Mouse (Mus musculus): ENCODE measurements around the gene Atp9a.

Gene Atp9a

DNA sequence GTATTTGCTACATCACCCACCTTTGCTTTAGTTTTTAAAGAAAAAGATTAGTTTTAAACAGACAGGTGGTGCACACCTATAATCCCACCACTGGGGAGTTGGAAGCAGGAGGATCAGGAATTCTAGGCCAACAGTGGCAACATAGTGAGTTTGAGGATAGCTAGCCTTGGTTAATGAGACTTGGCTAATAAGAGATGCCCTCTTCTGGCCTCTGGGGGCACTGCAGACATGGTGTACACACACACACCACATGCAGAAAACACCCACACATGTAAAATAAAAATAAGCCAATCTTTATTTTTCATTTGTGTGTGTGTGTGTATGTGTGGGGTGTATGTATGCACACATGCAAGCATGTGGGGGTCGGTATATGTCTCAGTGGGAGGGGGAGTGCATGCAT lies 3.4 kb downstream of the Atp9a start:
- DNase-seq, result peak; percentile 46

DNA sequence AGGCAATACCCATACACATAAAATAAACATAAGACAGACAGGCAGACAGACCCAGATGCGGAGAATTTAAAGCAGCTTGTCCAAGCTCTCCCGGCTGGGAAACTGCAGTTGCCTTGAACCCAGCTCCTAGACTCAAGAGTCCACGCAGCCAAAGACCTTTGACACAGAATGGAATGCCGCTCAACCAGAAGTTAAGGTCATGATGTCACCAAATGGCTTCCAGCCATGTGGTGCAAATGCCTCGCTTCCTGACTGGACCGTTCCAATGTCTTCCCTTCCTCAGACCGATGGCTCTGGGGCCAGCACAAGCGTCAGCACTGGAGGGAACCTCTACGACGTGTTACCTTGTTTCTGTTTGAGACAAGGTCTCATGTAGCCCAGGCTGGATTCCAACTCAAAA lies 4.3 kb downstream of the Atp9a start:
- peak; percentile 31 for DNase-seq

DNA sequence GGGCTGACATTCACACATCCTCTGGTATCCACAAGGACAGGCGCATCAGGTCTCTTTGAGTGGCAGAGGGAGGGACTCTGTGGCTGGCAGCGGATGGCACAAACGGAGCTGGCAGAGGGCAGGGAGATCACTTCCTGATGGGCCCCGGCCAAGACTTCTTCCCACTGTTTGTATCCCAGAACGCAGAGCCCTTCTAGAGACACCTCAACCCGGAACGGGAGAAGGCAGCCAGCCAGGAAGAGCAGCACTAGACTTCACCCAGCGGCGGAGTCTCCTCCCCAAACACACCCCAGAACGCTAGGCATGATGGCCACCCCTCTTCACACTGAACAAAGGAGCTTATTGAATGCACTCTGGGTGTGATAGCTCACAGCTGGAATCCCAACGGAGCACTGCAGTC lies 8.2 kb downstream of the Atp9a start:
- DNase-seq, result peak; percentile 86

DNA sequence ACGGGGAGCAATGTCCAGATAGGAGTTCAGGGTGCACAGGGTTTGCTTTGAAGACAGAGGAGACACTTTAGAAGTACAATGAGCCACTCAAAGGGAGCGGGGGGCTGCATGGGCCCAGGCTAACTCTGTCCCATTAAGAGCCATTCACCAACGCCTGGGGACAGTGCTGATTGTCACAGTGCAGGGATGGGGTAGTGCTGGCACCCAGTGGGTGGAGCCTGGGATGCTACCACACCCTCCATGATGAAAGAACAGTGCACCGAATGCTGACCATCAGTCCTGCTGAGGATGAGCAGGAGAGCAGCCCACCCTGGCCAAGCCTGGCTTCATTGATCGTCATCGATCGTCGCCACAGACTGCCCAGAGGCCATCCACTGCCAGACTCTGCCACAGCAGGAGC lies 11.0 kb downstream of the Atp9a start:
- no peak for DNase-seq

DNA sequence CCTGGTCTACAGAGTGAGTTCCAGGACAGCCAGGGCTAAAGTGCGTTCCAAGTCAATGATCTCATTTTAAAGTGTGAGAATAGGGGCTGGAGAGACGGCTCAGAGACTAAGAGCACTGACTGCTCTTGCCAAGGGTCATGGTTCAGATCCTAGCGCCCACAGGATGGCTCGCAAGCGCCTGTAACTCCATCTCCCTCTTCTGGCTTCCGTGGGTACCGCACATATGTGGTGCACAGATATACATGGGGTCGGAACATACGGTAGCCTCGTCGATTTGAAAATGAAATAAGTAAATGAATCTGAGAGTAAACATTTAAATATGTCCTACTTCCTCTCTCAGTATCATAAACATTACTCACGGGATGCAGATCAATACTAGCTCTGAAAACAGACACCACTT lies 12.5 kb downstream of the Atp9a start:
- no peak for DNase-seq

DNA sequence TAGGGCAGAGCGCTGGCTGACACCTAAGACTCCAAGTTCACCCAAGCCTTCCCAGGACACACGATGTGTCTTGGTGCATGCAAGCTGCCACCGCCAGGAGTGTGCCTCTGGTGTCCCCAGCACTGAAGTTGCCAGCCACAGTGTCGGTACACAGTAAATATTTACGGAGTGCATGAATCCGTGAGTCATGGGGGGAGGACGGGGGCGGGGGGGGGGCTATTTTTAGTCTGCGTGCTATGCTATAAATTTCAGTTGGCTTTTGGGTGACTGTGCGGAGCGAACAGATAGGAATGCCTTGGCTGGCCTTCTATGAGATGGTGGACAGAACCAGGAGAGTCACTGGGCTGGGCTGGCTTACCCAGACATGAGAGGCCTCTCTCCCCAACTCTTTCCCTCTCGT lies 14.2 kb downstream of the Atp9a start:
- DNase-seq, result no peak

DNA sequence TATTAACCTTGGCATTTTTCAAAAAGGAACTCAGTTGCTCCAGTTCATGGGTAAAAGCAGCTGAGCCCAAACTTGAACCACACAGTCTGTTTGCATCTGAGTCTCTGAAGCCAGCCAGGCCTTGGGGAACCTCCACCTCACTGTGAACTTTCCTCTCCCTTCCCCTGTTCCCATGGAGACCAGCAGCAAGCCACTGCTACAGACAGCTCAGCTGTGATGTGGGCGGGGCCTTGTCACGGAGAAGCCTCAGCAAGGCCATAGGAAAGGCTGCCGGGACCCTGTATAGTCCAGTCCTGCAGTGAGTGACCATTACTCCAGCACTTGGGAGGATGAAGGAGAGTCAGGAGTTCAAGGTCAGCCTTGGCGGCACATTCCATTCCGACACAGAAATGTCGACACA lies 16.2 kb downstream of the Atp9a start:
- DNase-seq, result no peak

DNA sequence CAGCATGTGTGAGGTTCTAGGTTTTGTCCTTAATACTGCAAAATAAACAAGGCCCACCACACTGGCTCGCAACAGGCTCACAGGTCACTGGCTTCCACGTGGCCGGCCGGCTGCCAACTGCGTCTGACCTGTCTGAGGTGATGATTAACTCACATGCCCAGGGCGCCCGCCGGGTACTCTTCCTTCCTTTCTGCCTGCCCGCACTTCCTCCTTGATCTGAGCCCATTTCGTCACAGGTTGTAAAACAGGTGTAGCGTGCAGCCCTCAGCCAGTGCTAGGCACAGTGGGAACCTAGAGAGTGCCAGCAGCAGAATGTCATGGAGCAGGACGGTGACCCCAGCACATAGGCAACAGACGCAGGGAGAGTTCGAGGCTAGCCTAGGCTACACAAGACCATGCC lies 20.9 kb downstream of the Atp9a start:
- DNase-seq, result peak; percentile 66

DNA sequence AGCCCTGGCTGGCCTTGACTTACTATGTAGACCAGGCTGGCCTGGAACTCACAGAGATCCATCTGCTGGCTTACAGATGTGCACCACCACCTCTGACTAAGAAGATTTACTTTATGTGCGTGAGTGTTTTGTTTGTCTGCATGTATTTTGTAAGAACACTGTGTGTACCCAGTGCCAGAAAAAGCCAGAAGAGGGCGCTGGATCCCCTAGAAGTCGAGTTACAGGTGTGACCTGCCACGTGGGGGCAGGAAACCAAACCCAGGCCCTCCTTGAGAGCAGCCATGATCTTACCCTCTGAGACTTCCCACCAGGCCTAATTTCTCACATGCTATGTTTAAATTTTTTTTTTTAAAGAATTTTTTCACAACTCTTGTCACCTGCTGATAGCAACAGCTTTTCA lies 22.5 kb downstream of the Atp9a start:
- DNase-seq, result no peak

DNA sequence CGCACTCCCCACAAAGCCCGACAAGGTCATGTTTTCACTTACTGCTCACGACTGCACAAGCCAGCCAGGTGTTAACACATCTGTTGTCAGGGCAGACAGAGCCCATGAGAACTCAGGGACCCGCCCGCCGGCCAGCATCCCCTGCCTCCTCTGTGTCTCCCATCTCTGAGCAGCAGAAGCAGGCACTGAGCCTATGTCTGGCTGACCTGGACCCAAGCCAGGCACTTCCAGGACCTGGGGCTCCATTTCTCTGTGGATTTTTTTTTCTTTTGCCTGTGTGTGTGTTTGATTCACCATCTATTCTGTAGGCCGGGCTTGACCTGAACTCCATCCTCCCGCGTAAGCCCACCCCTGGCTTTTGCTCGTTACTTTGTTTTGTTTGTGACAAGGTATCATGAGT lies 23.5 kb downstream of the Atp9a start:
- DNase-seq, result no peak

DNA sequence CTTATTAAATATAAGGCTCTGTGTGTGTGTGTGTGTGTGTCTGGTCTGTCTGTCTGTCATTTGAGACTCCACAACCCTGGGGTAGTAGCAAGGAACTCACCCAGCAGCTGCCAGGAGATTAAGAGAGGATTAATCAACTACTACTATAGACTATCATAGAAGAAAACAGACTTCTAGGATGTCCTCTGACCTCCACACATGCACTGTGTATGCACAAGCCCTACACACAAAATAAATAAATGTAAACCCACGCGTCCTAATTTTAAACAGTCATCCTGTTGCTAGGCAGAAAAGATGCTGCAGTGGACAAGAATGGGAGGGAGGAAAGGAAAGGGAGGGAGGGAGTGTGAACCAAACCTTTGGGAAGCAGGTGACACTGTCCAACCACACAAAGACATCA lies 23.9 kb downstream of the Atp9a start:
- no peak for DNase-seq

DNA sequence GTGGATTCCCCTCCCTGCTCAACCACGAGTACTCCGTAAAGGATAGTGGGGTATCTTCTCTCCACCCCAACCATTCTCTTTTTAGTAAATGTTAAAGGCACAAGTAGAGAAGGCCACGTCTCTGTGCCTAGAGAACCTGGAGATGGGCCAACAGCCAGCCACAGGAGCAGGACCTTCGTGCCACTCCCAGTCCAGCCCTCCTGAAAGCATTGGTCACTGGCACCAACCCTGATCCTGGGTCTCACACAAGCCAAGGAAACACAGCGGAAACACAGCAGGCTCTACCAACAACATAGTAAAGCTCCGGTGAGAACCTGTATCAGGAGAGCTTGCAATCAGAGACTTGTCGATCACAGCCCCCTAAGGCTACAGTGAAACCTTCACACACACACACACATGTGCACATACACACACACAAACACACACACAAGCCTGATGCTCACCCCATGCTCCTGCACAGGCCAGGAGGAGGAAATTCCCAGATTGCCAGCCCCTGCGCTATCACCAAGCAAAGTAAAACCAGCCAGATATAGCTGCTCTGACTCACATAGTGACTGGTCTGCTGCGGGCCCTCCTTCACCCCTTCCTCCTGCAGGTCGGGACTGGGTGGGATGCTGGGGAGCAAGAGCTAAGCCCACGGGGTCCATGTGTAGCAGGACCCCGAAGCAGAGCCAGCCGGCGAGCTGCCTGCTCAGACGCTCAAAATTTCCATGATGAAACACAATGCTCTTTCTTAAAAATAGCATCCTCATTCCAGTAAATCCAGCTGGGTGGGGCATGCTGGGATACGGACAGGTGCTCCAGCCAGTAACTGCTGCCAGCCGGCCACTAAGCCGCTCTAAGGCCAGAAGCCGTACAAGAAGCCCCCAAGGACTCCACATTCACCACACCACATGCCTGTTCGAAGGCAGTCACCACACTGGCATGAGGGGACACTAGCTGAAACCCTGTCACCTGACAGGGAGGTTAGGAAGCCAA lies 29.7 kb downstream of the Atp9a start:
- no peak for DNase-seq

DNA sequence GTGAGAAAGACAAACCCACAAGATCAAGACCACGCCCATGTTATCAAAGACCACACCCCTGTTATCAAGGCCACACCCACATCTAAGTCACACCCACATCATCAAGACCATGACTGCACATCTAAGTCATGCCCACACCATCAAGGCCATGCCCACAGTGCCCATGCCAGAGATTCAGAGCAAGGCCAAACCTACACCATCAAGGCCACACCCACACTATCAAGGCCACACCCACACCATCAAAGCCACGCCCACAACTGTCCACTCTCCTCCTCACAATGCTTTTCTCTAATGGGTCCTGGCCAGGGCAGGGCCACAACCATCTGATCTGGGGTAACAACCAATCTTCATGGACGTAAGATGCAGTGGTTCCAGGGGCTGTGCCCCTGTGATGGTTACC lies 31.2 kb downstream of the Atp9a start:
- DNase-seq, result no peak

DNA sequence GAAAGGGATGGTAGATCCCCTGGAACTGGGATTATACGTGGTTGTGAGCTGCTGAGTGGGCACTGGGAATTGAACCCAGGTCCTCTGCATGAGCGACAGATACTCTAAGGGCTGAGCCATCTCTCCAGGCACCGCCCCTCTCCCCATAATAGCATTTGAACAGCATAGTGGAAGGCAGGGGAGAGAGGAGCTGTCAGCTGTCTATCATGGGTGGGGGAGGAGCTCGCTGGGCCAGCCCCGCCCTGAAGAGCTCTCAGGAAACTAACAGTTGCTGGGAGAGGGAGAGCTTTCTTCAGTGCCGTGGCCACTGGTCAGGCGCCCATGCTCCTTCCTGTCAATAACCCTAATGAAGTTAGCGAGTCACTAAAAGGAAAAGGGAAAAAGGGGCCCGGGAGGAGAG lies 34.4 kb downstream of the Atp9a start:
- DNase-seq, result no peak

DNA sequence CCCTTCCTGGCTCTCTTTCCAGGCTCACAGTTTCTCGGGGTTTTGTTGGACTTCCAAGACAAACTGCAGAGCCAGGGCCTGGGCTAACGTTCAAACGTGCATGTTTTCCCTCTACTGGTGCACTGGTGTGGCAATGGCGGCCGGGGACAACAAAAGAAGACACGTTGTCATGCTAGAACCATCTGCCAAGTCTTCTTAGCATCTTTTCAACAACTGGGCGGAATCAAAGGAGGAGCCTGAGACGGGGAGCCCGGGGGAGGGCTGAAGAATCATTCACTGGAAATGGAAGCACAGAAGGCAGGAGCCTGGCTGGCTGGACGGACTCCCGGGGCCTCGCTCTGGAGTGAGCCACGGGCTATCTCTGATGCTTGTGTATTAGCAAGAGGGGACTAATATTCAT lies 39.9 kb downstream of the Atp9a start:
- peak; percentile 49 for DNase-seq

DNA sequence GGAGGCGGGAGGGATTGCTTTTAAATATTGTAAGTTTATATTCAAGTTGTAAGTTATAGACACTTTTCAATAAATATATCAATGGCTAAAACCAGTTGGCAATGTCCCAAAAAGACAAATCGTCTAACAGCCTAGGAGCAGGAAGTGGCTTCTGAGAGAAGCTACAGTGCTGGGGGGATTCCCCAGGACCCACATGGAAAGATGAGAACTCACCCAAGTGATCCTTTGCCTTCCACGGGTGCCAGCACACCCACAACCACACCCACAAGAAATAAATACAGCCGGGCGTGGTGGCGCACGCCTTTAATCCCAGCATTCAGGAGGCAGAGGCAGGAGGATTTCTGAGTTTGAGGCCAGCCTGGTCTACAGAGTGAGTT lies 47.2 kb downstream of the Atp9a start:
- DNase-seq, result no peak

DNA sequence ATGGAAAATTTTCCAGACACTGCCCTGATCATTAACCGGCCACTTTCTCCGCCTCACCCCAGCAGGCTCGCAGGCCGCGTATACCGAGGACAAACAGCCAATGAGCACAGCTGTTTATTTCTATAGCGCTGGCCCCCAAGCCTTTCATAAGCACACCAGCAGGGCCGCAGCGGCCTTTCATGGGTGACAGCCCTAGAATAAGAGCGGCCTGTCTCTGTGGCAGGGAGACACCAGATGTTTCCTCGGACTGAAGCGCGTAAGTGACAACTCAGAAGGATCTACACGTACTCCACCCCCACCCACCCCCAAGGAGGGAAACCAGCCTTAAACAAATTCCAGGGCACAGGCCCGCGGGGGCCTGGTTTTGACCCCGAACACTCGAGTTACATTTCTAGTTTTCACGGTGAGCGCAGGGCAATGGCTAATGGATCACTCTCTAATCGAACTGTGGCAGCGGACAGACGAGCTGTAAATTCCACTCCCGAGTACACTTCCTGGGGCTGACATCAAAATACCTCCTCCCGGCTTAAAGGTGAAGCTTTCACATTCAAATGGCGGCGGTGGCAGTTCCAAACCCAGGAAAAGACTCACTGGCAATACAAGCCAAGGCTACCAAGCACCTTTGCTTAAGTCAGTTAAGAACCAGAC lies 47.7 kb downstream of the Atp9a start:
- no peak for DNase-seq

DNA sequence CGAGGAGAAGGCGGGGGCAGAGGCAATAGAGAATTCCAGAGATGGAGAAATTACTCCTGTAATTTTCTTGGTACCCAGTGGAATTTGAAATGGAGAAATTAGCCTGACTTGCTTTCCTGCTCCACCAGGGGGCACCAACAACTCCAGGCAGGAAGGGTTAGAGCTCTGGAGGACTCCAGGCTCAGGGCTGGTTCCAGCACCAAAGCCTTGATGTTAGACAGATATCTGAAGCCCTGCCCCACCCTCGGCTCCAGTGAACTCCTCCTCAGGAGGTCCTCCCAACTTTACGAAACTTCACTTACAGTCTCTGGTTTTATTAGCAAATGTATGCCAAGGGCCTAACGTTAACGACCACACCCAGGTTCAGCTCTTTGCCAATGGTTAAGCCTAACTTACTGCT lies 50.4 kb downstream of the Atp9a start:
- peak; percentile 74 for DNase-seq

DNA sequence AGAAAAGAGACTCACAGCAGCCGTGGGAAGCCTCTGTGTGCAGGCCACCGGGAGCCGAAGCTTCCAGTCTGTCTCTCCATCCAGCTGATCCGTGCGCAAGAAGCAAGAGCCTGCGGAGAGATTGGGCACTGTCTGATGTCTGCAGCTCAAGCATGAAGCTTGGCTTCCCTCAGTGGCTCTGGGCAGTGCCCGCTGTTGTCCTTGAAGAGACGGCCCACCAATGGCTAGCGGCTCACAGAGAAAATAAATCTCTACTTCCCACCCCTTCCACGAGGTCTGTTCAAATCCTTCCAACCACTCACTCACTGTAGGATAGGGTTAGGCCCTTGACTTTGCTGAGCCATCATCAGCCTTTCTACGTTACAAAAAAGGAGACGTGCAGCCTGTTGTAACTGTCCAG lies 54.9 kb downstream of the Atp9a start:
- no peak for DNase-seq

DNA sequence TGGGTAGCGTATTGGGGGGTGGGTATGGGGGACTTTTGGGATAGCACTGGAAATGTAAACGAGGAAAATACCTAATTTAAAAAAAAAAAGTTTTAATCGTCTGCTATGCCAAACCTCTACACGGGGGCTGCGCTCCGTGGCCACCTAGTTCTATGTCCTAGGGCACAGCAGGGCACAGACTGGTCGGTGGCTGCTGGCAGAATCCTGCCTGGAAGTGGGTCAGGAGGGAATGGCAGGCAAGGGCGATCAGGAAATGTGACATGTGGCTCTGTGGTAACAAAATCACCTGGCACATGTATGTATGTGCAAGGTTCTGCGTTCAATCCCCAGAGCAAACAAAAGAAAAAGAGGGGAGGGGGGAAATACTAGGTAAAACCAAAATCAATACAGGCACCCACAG lies 56.3 kb downstream of the Atp9a start:
- no peak for DNase-seq

DNA sequence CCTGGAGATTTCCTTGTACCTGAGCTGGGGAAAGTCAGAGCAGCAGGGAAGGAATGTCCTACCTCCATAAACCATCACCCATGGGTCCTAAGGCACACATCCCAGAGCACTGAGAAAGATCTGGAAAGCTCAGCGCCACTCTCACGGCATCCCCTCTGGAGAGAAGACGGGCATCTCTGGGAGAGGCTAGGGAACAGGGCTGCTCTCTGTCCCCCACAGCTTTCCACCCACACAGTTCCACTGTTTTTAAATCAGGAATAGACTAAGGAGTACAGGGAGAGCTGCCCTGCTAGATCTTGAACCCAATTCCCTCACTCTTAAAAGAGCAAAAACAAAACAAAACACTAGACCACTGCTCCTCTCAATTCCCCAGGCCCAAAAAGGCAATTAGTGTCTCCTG lies 57.5 kb downstream of the Atp9a start:
- DNase-seq, result no peak

DNA sequence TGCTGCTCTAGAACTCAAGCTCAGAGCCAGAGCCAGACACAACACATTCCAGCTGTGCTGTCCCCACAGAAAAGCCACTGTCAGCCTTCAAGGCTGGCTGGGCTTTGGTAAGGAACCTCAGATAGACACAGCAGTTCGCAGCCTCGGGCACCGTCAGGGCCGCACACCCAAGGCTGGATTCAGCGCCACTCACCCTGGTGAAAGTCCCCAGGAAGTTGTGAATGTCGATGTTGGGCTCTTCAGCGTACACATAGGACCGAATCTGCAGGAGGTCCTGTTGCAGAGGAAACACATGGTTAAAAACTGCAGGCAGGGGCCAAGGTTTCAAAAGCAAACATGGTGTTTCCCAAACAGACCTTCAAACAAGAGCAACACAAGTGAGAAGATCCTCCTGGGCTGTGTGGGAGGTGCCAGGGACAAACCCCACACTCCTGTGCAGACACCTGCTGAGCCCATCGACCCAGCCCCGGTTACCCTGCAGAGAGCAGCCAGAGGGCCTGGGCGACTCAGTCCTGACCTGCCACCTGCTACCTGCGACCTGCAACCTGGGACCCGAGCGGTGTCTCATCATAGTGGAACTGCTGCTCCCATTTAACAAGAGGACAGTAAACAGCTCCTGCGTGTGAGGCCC lies 58.6 kb downstream of the Atp9a start:
- no peak for DNase-seq

DNA sequence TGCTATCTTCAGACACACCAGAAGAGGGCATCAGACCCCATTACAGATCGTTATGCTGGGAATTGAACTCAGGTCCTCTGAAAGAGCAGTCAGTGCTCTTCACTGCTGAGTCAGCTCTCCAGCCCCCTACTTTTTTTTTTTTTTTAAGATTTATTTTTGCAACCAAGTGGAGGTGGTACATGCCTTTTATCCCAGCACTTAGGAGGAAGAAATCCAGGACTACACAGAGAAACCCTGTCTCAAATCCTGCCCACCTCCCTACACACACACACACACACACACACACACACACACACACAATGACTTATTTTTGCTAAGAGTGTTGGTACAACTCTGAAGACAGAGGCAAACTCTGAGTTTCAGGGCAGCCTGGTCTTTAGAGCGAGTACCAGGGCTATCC lies 59.5 kb downstream of the Atp9a start:
- DNase-seq, result no peak

DNA sequence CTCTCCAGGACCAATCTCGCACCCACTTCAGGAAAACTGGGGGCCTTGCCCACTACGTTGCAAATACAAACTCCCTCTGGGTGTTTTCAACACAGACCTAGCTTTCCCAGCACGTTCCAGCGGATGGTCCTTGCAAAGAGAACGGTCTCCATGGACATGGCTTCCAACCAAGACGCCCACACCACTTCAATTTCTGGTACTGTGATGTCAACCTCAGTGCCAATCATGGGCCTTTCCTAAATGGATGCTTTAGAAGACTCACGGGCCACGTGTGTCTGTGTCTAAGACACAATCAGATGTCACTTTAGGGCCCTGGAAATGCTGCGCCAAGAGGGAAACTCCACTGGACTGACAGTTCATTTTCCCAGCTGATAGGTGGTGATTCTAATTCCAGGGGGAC lies 60.7 kb downstream of the Atp9a start:
- DNase-seq, result no peak

Measured in cerebellum, adult 9-10 months (tissue).